Mouse (Mus musculus) MEL (cell line): ENCODE data around the gene Lrrc4c. TPM values are rescaled to one million over a fixed set of nuclear protein-coding genes. Genes with fewer than 3 reads are reported as not detected.

Experiments
- DNase-seq: peaks from one replicate; pipeline ENCODE4 v3.0.0; 2011; ENCODE audit warnings: low read depth, low spot score
- H3K27ac ChIP-seq: 2 replicates; pipeline ENCODE4 v1.5.1; 2012; ENCODE audit warnings: low read depth, mild to moderate bottlenecking, control low read depth, low read length, moderate library complexity; ENCODE audit not compliant: control insufficient read depth
- H3K27me3 ChIP-seq, 2 experiments: fragments of 150-350 bp in 1 of 2; sonication (generic) in 1 of 2; 2 replicates each; pipeline ENCODE4 v1.6.1; 2012; ENCODE audit warnings: low read length in 2 of 2, mild to moderate bottlenecking in 2 of 2, improper control_type of control experiment in 1 of 2, moderate library complexity in 1 of 2; ENCODE audit not compliant: insufficient read depth in 2 of 2, control insufficient read depth in 1 of 2
- H3K36me3 ChIP-seq, 2 experiments: 2 replicates each; pipeline ENCODE4 v1.6.1; 2012 to 2014; ENCODE audit warnings: low read length in 2 of 2, improper control_type of control experiment in 1 of 2, inconsistent platforms in 1 of 2, mild to moderate bottlenecking in 1 of 2; ENCODE audit not compliant: insufficient read depth in 2 of 2, control insufficient read depth in 1 of 2
- H3K4me1 ChIP-seq, 2 experiments: fragments of 150-350 bp in 1 of 2; sonication (generic) in 1 of 2; 2 replicates each; pipeline ENCODE4 v1.6.1; 2012; ENCODE audit warnings: low read length in 2 of 2, improper control_type of control experiment in 1 of 2, mild to moderate bottlenecking in 1 of 2; ENCODE audit not compliant: insufficient read depth in 2 of 2, control insufficient read depth in 1 of 2
- H3K4me3 ChIP-seq, 2 experiments: fragments of 150-350 bp in 1 of 2; sonication (generic) in 1 of 2; 2 replicates each; pipeline ENCODE4 v1.5.1; 2012; ENCODE audit warnings: low read depth in 2 of 2, low read length in 2 of 2, mild to moderate bottlenecking in 2 of 2, moderate library complexity in 2 of 2, control low read depth in 1 of 2, improper control_type of control experiment in 1 of 2; ENCODE audit not compliant: control insufficient read depth in 1 of 2, insufficient read depth in 1 of 2
- H3K79me2 ChIP-seq: 2 replicates; pipeline ENCODE4 v1.6.1; 2012; ENCODE audit warnings: mild to moderate bottlenecking, low read length, moderate library complexity; ENCODE audit not compliant: control insufficient read depth, poor library complexity, insufficient read depth
- H3K9ac ChIP-seq: 2 replicates; pipeline ENCODE4 v1.6.1; 2012; ENCODE audit warnings: low read depth, mild to moderate bottlenecking, control low read depth, low read length, moderate library complexity; ENCODE audit not compliant: control insufficient read depth, poor library complexity, severe bottlenecking
- H3K9me3 ChIP-seq: fragments of 150-350 bp; sonication (generic); replicated peaks from 2 replicates; pipeline ENCODE4 v1.6.1; 2012; ENCODE audit warnings: mild to moderate bottlenecking, low read length, improper control_type of control experiment, moderate library complexity; ENCODE audit not compliant: insufficient read depth
- CHD1 ChIP-seq: IDR thresholded peaks from 2 replicates; pipeline ENCODE4 v1.6.1; 2012; ENCODE audit warnings: low read depth, mild to moderate bottlenecking, inconsistent platforms, low read length, improper control_type of control experiment
- CHD2 ChIP-seq: IDR thresholded peaks from 2 replicates; pipeline ENCODE4 v1.6.1; 2011; ENCODE audit warnings: low read length, improper control_type of control experiment
- CTCF ChIP-seq, 3 experiments: IDR thresholded peaks in 2 of 3; conservative IDR thresholded peaks in 1 of 3; 2 replicates each; pipeline ENCODE4 v1.5.1; 2011 to 2012; ENCODE audit warnings: low read length in 3 of 3, low read depth in 2 of 3, mild to moderate bottlenecking in 2 of 3, improper control_type of control experiment in 1 of 3, inconsistent platforms in 1 of 3, mixed read lengths in 1 of 3, moderate library complexity in 1 of 3; ENCODE audit not compliant: control insufficient read depth in 1 of 3, insufficient read depth in 1 of 3, poor library complexity in 1 of 3, severe bottlenecking in 1 of 3
- ELF1 ChIP-seq: IDR thresholded peaks from 2 replicates; pipeline ENCODE4 v1.6.1; 2014; ENCODE audit warnings: low read depth, mild to moderate bottlenecking, inconsistent platforms, low read length, improper control_type of control experiment, moderate library complexity
- EP300 ChIP-seq, 2 experiments: IDR thresholded peaks; 2 replicates each; pipeline ENCODE4 v1.6.1; 2011; ENCODE audit warnings: improper control_type of control experiment in 2 of 2, low read length in 2 of 2, low read depth in 1 of 2, mild to moderate bottlenecking in 1 of 2
- ETS1 ChIP-seq: IDR thresholded peaks from 2 replicates; pipeline ENCODE4 v1.6.1; 2012; ENCODE audit warnings: low read depth, mild to moderate bottlenecking, inconsistent platforms, low read length, improper control_type of control experiment, moderate library complexity
- GATA1 ChIP-seq: IDR thresholded peaks from 2 replicates; pipeline ENCODE4 v1.6.1; 2011; ENCODE audit warnings: low read depth, low read length, improper control_type of control experiment
- KAT2A ChIP-seq: conservative IDR thresholded peaks from 2 replicates; pipeline ENCODE4 v1.6.1; 2012; ENCODE audit warnings: low read depth, low read length, improper control_type of control experiment, inconsistent platforms
- MAFK ChIP-seq: IDR thresholded peaks from 2 replicates; pipeline ENCODE4 v1.6.1; 2011; ENCODE audit warnings: low read depth, mild to moderate bottlenecking, low read length, improper control_type of control experiment, borderline replicate concordance
- MAX ChIP-seq: IDR thresholded peaks from 2 replicates; pipeline ENCODE4 v1.6.1; 2011; ENCODE audit warnings: low read length, improper control_type of control experiment
- MYB ChIP-seq: IDR thresholded peaks from 2 replicates; pipeline ENCODE4 v1.6.1; 2011; ENCODE audit warnings: mild to moderate bottlenecking, low read depth, low read length, improper control_type of control experiment
- POLR2AphosphoS2 ChIP-seq: IDR thresholded peaks from 2 replicates; pipeline ENCODE4 v1.6.1; 2011; ENCODE audit warnings: low read length, improper control_type of control experiment
- POLR2AphosphoS5 ChIP-seq: IDR thresholded peaks from 2 replicates; pipeline ENCODE4 v1.6.1; 2012; ENCODE audit warnings: low read depth, borderline replicate concordance, mild to moderate bottlenecking, inconsistent platforms, low read length, moderate library complexity, mixed read lengths
- RAD21 ChIP-seq: IDR thresholded peaks from 2 replicates; pipeline ENCODE4 v1.6.1; 2011; ENCODE audit warnings: mild to moderate bottlenecking, low read depth, low read length, improper control_type of control experiment
- TCF12 ChIP-seq: IDR thresholded peaks from 2 replicates; pipeline ENCODE4 v1.6.1; 2014; ENCODE audit warnings: low read depth, mild to moderate bottlenecking, inconsistent platforms, low read length, improper control_type of control experiment, moderate library complexity
- UBTF ChIP-seq: IDR thresholded peaks from 2 replicates; pipeline ENCODE4 v1.6.1; 2012; ENCODE audit warnings: low read depth, mild to moderate bottlenecking, inconsistent platforms, low read length, improper control_type of control experiment, moderate library complexity, borderline replicate concordance; ENCODE audit not compliant: insufficient read depth
- USF2 ChIP-seq, 2 experiments: IDR thresholded peaks; 2 replicates each; pipeline ENCODE4 v1.6.1; 2011 to 2012; ENCODE audit warnings: improper control_type of control experiment in 2 of 2, low read length in 2 of 2, borderline replicate concordance in 1 of 2, inconsistent platforms in 1 of 2, low read depth in 1 of 2, mild to moderate bottlenecking in 1 of 2; ENCODE audit not compliant: insufficient read depth in 1 of 2
- ZMIZ1 ChIP-seq: IDR thresholded peaks from 2 replicates; pipeline ENCODE4 v1.6.1; 2012; ENCODE audit warnings: low read depth, mild to moderate bottlenecking, inconsistent platforms, low read length, improper control_type of control experiment, moderate library complexity
- polyA plus RNA-seq, 2 experiments: library from polyadenylated mRNA; stranded (reverse) in 1 of 2; unstranded in 1 of 2; fragments of >175 nt in 1 of 2; fragments of >200 nt in 1 of 2; gene quantifications; 2 replicates each; pipeline versions ENCODE4 v1.2.1 to v1.2.4; 2012; ENCODE audit warnings: low replicate concordance in 2 of 2, low read depth in 1 of 2; ENCODE audit not compliant: insufficient read length in 2 of 2, insufficient read depth in 1 of 2, missing spikeins in 1 of 2
- total RNA-seq: library from RNA; depleted of rRNA; stranded (reverse); fragments of 300-350 nt; gene quantifications from 2 replicates; pipeline ENCODE4 v1.2.3, GENCODE M21; 2012

Lrrc4c gene
- total and polyA plus RNA-seq, 3 experiments, result not detected

DNA sequence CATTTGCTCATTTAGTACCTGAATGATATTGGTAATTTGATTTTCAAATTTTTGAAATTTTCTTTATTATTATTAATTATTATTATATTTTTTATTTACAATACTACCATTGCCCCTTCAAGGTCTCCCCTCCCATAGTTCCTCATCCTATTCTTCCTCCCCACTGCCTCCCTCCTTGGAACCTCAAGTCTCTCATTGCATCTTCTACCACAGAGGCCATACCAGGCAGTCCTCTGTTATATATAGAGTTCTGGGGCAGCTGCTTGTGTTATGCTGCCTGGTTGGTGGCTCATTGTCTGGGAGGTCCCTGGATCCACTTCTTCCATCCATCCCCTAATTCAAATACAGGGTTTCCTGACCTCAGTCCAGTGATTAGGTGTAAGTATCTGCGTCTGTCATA is 709.6 kb downstream of the Lrrc4c start:
- H3K4me3 ChIP-seq, result no peak overlapping the region
- no peaks in the 10 kb centered on the region for H3K9me3 ChIP-seq
- H3K79me2 ChIP-seq, result no peaks in the 10 kb centered on the region
- H3K27ac ChIP-seq, result no peak overlapping the region
- TF ChIP-seq MYB (no peak), RAD21 (no peak)
- no peak overlapping the region for H3K9ac ChIP-seq
- H3K27me3 ChIP-seq, result no peaks in the 10 kb centered on the region
- H3K4me1 ChIP-seq, result no peaks in the 10 kb centered on the region
- DNase-seq, result no peak
- no peaks in the 10 kb centered on the region for H3K36me3 ChIP-seq

DNA sequence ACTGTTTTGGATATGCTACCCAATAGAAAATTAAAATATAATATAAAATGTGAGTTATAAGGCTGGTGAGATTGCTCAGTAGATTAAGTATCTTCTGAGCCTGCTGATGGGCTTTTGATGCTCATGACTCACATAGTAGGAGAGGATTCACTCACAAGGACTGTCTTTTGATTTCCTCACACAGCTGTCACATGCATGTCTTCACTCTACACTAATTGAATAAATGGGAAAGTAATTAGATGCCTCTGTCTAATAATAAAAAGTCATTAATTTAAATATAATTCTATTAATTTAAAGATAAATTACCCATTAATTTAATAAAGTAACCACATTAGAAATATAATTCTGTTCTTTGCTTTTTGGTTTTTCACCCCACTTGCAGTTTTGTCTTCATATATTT is 718.4 kb downstream of the Lrrc4c start:
- Histone ChIP-seq H3K27ac (no peak overlapping the region), H3K9me3 (no peaks in the 10 kb centered on the region), H3K9ac (no peak overlapping the region), H3K79me2 (no peaks in the 10 kb centered on the region), H3K4me3 (no peak overlapping the region), H3K27me3 (no peaks in the 10 kb centered on the region), H3K4me1 (no peaks in the 10 kb centered on the region), H3K36me3 (no peaks in the 10 kb centered on the region)
- TF ChIP-seq ETS1, result no peak
- no peak for TF ChIP-seq POLR2AphosphoS2
- TF ChIP-seq GATA1, result no peak
- TF ChIP-seq CHD2, result no peak
- no peak for TF ChIP-seq ZMIZ1
- no peak for TF ChIP-seq EP300 (IDR thresholded peaks at IDR 0.05; ENCODE audit: low read depth in 1 of 2, low read length in 2 of 2)
- TF ChIP-seq USF2 (IDR thresholded peaks at IDR 0.05; ENCODE audit: borderline replicate concordance in 1 of 2, insufficient read depth in 1 of 2, low read depth in 1 of 2, low read length in 2 of 2), result no peak
- TF ChIP-seq CHD1, result no peak
- no peak for TF ChIP-seq KAT2A
- no peak for TF ChIP-seq UBTF
- TF ChIP-seq POLR2AphosphoS5, result no peak
- TF ChIP-seq ELF1, result no peak
- no peak for TF ChIP-seq CTCF (IDR thresholded peaks at IDR 0.05 in 2 of 3, conservative IDR thresholded peaks at IDR 0.05 in 1 of 3; ENCODE audit: control insufficient read depth in 1 of 3, insufficient read depth in 1 of 3, low read depth in 2 of 3, low read length in 3 of 3, poor library complexity in 1 of 3, severe bottlenecking in 1 of 3)
- TF ChIP-seq TCF12, result no peak
- TF ChIP-seq MAX, result no peak
- TF ChIP-seq MAFK, result no peak
- no peak for DNase-seq
